Mouse (Mus musculus): Measurements from ENCODE around the gene Midn.

Gene Midn

GRCm38 (mm10) chr10:80130403-80131031, 17.6 kb upstream of the Midn start:
- DNase-seq = no peak

GRCm38 (mm10) chr10:80131316-80131951, 16.6 kb upstream of the Midn start:
- DNase-seq = no peak

- DNase-seq = no peak
These were observed 16.1 kb upstream of the Midn start for GRCm38 (mm10) chr10:80131952-80132350.

- DNase-seq = no peak
These were observed 14.7 kb upstream of the Midn start for GRCm38 (mm10) chr10:80133226-80133849.

GRCm38 (mm10) chr10:80134421-80134820, 13.7 kb upstream of the Midn start:
- peak; percentile 23 for DNase-seq

- peak; percentile 29 for DNase-seq
These were observed 12.9 kb upstream of the Midn start for GRCm38 (mm10) chr10:80135161-80135560.

- DNase-seq = no peak
These were observed 12.4 kb upstream of the Midn start for GRCm38 (mm10) chr10:80135641-80136040.

- no peak for DNase-seq
These were observed 11.7 kb upstream of the Midn start for GRCm38 (mm10) chr10:80136179-80136951.

GRCm38 (mm10) chr10:80136952-80137625, 11.0 kb upstream of the Midn start:
- DNase-seq = peak; percentile 58

GRCm38 (mm10) chr10:80137626-80138552, 10.2 kb upstream of the Midn start:
- peak; percentile 60 for DNase-seq

GRCm38 (mm10) chr10:80138553-80139438, 9.3 kb upstream of the Midn start, which contains the start of gene Atp5d:
TSS of gene Atp5d (plus strand) at chr10:80138632.
- peak; percentile 79 for DNase-seq

- DNase-seq = no peak
These were observed 8.7 kb upstream of the Midn start for GRCm38 (mm10) chr10:80139439-80139775.

- DNase-seq = peak; percentile 35
These were observed 8.0 kb upstream of the Midn start for GRCm38 (mm10) chr10:80139975-80140665.

- DNase-seq = no peak
These were observed 7.4 kb upstream of the Midn start, which contains the start of gene Cbarp for GRCm38 (mm10) chr10:80140666-80141035. TSS of gene Cbarp (minus strand) at chr10:80140835.

- peak; percentile 98 for DNase-seq
These were observed 6.8 kb upstream of the Midn start for GRCm38 (mm10) chr10:80141243-80141642.

- peak; percentile 91 for DNase-seq
These were observed 6.1 kb upstream of the Midn start for GRCm38 (mm10) chr10:80141786-80142529.

- no peak for DNase-seq
These were observed 5.5 kb upstream of the Midn start for GRCm38 (mm10) chr10:80142530-80142925.

- peak; percentile 47 for DNase-seq
These were observed 4.4 kb upstream of the Midn start for GRCm38 (mm10) chr10:80143664-80144063.

- peak; percentile 37 for DNase-seq
These were observed 3.9 kb upstream of the Midn start for GRCm38 (mm10) chr10:80144159-80144558.

Measured in cerebellum, adult 8-10 months (tissue).